Mouse (Mus musculus): ENCODE data around the gene Hs1bp3. TPM values are rescaled to one million over a fixed set of nuclear protein-coding genes. Genes with fewer than 3 reads are reported as not detected.

Hs1bp3 gene
- polyA plus RNA-seq, 1 experiment from 2014 or later: 14.9 TPM

DNA sequence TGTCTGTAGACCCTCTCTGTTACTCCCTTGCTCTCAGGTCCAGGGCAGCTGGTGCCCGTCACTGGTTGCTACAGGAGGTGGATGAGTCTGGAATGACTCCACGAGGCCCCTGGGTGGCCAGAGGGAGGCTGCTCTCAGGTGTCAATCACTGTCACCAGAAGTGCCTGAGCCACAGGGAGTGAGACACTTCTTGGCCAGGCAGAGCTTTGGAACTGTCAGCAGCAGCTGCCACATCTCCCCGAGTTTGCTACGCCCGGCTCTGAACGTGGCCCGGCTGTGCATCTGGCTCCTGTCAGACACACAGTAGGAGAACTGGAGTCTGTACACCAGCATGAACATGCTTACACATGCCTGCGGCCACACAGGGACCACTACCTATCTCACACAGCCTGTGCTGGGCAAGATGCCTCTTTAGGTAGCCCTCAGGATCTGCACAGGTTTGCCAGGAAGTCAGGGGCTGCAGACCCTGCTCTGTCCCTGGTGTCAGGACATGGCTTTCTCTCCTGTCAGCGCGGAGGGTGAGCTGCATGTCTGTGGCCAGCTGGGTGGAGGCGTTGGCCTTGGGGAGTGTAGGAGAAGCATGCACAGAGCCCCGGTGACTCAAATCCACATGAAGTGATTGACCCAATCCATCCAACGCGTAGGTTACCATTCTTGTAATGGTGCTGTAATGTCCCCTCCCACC is 18.4 kb downstream of the Hs1bp3 start:
- peak overlapping the region; percentile 58 for H3K27ac ChIP-seq (replicated peaks)
- H3K9me3 ChIP-seq (replicated peaks): no peaks in the 10 kb centered on the region
- H3K27me3 ChIP-seq (ENCODE audit: low read depth, poor library complexity, severe bottlenecking): no peaks in the 10 kb centered on the region
- WGBS: 83% methylated on average over 14 of the region's 14 CpGs
- peaks cover 31% of the 10 kb centered on the region for H3K36me3 ChIP-seq
- H3K4me3 ChIP-seq: no peak overlapping the region
- DNase-seq (ENCODE audit: low spot score): no peak
- H3K4me1 ChIP-seq: peaks cover 39% of the 10 kb centered on the region

DNA sequence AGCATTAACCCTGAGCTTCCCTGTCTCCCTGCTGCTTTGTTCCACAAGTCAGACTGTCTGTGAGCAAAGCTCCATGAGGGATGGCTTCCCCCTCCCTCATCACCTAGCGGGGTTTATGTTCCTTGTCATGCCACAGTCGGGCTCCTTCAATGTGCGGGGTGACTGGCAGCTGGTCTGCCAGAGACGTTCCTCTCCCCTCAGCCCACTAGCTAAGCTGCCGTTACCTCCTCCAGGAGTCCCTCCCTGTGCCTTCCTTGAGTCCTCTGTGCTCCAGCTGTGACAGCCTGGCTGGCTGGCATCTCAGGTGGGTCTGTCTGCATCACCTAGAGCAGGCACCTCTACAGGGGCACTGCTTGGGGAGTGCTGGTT is 18.9 kb downstream of the Hs1bp3 start:
- peaks cover 36% of the 10 kb centered on the region for H3K36me3 ChIP-seq
- peak overlapping the region; percentile 58 for H3K27ac ChIP-seq (replicated peaks)
- H3K9me3 ChIP-seq (replicated peaks): no peaks in the 10 kb centered on the region
- DNase-seq (ENCODE audit: low spot score): no peak
- H3K4me1 ChIP-seq: peaks cover 41% of the 10 kb centered on the region
- H3K4me3 ChIP-seq: no peak overlapping the region
- H3K27me3 ChIP-seq (ENCODE audit: low read depth, poor library complexity, severe bottlenecking): no peaks in the 10 kb centered on the region
- 73% methylated on average over 5 of the region's 5 CpGs for WGBS

DNA sequence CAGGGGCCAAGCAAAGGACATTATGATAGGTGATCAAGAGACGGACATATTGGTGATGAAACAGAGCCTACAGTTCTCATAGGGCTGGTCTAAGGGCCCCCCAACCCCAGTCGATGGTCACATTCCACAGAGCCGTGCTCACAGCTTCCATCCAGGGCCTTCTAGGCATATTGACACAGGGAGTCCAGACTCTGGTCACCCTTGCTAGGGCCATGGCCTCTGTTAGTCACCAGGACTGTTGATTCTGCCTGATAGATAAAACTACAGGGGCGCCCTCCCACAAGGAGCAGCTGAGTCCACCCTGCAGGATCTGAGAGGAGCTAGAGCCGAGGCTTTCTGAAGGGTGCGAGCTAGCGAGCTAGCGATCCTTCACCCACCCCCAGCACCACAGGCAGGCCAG is 20.4 kb downstream of the Hs1bp3 start:
- H3K27ac ChIP-seq (replicated peaks): 0 out of 2 replicates have a peak overlapping the region, but pooled peaks have one; percentile 13
- no peaks in the 10 kb centered on the region for H3K27me3 ChIP-seq (ENCODE audit: low read depth, poor library complexity, severe bottlenecking)
- WGBS: 92% methylated on average over 8 of the region's 8 CpGs
- no peak overlapping the region for H3K4me3 ChIP-seq
- DNase-seq (ENCODE audit: low spot score): no peak
- H3K36me3 ChIP-seq: peaks cover 38% of the 10 kb centered on the region
- H3K4me1 ChIP-seq: peaks cover 42% of the 10 kb centered on the region
- H3K9me3 ChIP-seq (replicated peaks): no peaks in the 10 kb centered on the region

DNA sequence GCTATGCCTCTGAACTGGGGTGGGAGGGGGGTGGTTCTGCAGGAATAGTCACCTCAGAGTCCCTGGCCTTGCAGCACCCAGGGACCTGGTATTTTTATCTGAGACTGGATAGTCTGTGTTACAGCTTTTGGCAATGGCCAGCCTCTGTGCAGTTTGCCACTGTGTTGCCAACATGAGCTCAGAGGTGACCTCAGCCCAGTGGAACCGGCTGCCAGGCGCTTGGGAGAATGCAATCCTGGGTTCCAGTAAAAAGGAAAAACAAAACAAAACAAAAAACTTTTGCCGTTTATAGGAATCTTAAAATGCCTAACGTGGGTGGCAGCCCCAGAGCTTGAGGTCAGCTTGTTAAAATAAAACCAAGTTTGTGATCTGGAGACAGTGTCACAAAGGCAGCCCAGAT is 21.0 kb downstream of the Hs1bp3 start:
- no peak overlapping the region for H3K4me3 ChIP-seq
- H3K36me3 ChIP-seq: peaks cover 31% of the 10 kb centered on the region
- H3K27ac ChIP-seq (replicated peaks): no peak overlapping the region
- H3K4me1 ChIP-seq: peaks cover 48% of the 10 kb centered on the region
- 89% methylated on average over 4 of the region's 4 CpGs for WGBS
- H3K9me3 ChIP-seq (replicated peaks): no peaks in the 10 kb centered on the region
- DNase-seq (ENCODE audit: low spot score): no peak
- no peaks in the 10 kb centered on the region for H3K27me3 ChIP-seq (ENCODE audit: low read depth, poor library complexity, severe bottlenecking)

DNA sequence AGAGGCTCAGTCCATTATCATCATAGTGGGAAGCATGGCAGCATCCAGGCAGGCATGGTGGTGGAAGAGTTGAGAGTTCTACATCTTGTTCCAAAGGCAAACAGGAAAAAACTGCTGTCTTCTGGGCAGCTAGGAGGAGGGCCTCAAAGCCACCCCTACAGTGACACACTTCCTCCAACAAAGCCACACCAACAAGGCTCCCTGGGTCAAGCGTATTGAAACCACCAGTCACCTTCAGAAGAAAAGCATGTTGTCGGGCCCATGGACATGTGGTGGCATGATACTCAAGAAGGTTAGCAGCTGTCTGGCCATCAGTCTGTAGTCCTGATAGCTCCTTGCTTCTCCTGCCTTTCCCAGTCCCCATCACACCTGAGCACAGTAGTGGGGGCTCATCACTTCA is 22.3 kb downstream of the Hs1bp3 start:
- Histone ChIP-seq H3K36me3 (peaks cover 25% of the 10 kb centered on the region), H3K27me3 (ENCODE audit: low read depth, poor library complexity, severe bottlenecking) (no peaks in the 10 kb centered on the region), H3K27ac (replicated peaks) (no peak overlapping the region), H3K4me1 (peaks cover 61% of the 10 kb centered on the region), H3K4me3 (no peak overlapping the region), H3K9me3 (replicated peaks) (no peaks in the 10 kb centered on the region)
- WGBS: 94% methylated on average over 2 of the region's 2 CpGs
- DNase-seq (ENCODE audit: low spot score): no peak

DNA sequence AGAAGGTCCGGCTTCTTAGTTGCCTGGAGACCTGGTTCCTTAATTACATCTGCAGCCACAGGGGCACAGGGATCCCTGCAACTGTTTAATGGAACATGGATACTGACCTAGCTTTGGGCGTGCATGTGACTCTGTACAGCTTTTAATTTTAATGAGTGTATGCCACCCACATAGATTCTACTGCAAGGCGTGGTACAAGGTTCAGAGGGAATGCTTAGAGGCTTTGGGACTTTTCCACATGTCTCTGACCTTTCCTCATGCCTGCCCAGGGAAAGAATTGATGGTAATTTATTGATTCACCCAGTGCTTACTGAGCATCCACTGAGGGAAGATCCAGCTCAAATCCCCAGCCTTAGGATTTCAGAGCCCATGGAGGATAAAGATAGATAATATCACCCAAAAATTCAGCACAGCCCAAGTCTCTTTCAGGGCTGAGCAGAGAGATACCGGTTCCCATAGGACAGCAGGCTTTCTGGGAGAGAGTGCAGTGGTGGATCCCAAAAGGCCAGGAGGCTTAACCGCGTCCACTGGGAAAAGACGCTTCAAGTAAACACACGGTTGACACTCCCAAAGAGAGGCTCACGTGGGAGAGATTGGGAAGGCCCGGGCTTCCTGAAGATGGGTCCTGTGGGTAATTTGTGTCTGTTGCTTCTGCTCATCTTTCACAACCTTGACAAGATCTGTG is 23.5 kb downstream of the Hs1bp3 start:
- Histone ChIP-seq H3K4me1 (peaks cover 55% of the 10 kb centered on the region), H3K9me3 (replicated peaks) (no peaks in the 10 kb centered on the region), H3K4me3 (no peak overlapping the region), H3K27ac (replicated peaks) (peak overlapping the region; percentile 49; the same call in 1 of the 2 replicates), H3K36me3 (peaks cover 28% of the 10 kb centered on the region), H3K27me3 (ENCODE audit: low read depth, poor library complexity, severe bottlenecking) (no peaks in the 10 kb centered on the region)
- WGBS: 89% methylated on average over 10 of the region's 10 CpGs
- DNase-seq (ENCODE audit: low spot score): no peak

DNA sequence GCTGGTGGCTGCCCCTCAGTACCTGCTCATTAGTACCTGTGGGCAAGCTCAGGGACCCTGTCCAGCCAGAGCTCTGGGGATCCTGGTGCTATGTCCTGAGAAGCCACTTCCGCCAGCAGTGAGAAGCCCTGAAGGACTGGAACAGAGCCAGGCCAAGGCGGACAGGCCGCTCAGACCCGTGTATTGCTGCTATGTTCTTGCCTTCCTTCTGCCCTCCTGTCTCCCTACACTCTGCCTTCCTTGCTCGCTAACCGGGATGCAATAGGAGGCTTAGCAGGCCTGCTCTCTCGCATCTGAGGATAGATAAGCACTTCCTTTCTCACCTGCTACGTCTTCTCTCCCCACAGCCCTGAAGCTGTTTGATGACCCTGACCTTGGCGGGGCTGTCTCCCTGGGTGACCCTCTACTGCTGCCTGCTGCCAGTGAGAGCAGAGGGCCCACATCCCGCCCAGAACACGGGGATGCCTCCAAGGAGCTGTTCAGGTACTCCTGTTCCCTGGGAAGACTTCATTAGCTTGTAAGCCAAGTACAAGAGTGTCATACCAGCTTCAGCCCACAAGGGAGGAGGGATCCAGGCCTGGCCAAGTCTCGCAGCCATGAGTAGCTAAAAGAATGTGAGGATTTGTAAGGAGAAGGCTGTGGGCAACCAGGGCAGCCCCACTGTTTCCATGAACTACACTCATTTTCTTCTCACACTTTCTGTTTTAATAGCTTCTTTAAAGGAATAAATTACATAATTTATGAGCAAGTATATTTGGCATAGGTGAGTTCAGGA is 24.2 kb downstream of the Hs1bp3 start:
- H3K27ac ChIP-seq (replicated peaks): peak overlapping the region; percentile 49; the same call in 1 of the 2 replicates

DNA sequence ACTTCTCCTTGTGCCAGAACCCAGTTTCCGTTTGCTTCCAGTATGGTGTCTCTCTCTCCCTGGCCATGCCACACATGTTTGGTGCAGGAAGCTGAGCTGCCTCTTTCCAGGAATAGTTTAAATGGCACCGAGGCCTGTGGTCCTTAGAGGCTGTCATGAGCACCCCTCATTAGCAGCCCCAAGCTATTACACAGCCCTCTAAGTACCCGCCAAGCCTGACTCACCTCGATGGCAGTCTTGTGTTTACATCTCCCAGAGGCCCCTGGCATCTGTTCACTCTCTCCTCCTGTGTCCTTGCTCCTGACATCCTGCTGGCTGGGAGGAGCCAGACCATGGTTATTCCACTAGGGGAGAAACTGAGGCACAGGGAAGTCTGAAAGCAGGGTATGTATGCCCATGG is 25.3 kb downstream of the Hs1bp3 start:
- Histone ChIP-seq H3K27me3 (ENCODE audit: low read depth, poor library complexity, severe bottlenecking) (no peaks in the 10 kb centered on the region), H3K36me3 (peaks cover 42% of the 10 kb centered on the region), H3K9me3 (replicated peaks) (no peaks in the 10 kb centered on the region), H3K4me1 (peaks cover 44% of the 10 kb centered on the region), H3K4me3 (no peak overlapping the region), H3K27ac (replicated peaks) (peak overlapping the region; percentile 81)
- no peak for DNase-seq (ENCODE audit: low spot score)
- WGBS: 81% methylated on average over 4 of the region's 4 CpGs

More for the DNA sequence above, 24.2 kb downstream of the Hs1bp3 start:
- peaks cover 48% of the 10 kb centered on the region for H3K4me1 ChIP-seq
- H3K36me3 ChIP-seq: peaks cover 33% of the 10 kb centered on the region
- WGBS: 86% methylated on average over 12 of the region's 12 CpGs
- no peak for DNase-seq (ENCODE audit: low spot score)
- no peaks in the 10 kb centered on the region for H3K9me3 ChIP-seq (replicated peaks)
- no peak overlapping the region for H3K4me3 ChIP-seq
- no peaks in the 10 kb centered on the region for H3K27me3 ChIP-seq (ENCODE audit: low read depth, poor library complexity, severe bottlenecking)

DNA sequence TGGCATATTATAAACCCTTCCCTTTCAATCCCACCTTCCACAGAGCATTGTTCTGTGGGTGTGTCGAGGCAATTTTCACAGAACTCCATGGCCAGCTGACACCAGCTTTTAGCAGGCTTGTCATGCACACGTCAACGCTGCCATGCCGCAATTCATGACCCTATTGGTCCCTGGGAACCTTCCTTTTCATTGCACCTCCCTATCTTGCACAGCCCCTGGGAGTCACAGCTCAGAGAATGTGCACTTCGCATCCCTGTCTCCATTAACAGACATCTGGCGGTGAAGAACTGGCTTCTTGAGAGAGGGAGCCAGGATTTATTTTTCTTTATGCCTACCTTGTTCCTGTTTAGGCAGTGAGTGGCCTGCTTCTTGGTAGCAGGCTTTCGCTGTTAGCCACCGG is 25.7 kb downstream of the Hs1bp3 start:
- Histone ChIP-seq H3K9me3 (replicated peaks) (no peaks in the 10 kb centered on the region), H3K27ac (replicated peaks) (peak overlapping the region; percentile 81), H3K27me3 (ENCODE audit: low read depth, poor library complexity, severe bottlenecking) (no peaks in the 10 kb centered on the region), H3K4me1 (peaks cover 41% of the 10 kb centered on the region), H3K36me3 (peaks cover 42% of the 10 kb centered on the region), H3K4me3 (no peak overlapping the region)
- WGBS: 77% methylated on average over 8 of the region's 8 CpGs
- DNase-seq (ENCODE audit: low spot score): no peak

DNA sequence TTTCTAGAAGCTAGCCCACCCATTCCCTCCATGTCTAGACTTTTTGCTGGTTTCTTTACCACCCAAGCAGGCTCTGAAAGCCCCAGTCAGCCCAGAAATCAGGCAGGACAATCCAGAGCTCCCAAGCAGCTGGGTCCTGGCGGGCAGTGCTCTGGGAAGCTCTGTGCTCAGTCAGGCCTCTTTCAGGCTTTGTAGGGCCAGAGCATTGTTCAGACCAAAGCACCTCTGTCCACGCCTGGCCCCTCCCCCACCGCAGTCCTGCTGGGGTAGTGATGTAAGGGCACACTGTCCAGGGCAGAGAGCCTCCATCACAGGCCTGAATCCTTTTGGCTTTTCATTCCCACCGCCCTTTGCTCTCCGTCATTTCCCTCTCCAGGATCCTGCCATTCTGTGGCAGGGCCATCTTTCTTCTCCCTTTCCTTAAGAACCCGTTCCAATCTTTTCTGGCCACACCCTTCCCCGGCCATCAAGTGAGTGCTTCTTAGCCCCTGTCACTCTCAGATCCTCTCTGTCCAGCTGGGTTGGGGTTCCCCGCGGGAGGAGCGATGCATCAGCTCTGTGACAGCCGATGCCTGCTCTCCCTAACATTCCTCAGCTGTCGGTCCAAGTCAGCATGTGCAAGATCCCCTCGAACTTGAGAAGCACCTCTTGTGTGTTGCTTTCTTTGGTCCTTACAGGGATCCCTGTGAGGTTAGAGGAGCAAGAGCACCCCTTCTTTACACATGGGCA is 26.5 kb downstream of the Hs1bp3 start:
- peaks cover 42% of the 10 kb centered on the region for H3K36me3 ChIP-seq
- no peak overlapping the region for H3K4me3 ChIP-seq
- H3K27ac ChIP-seq (replicated peaks): peak overlapping the region; percentile 81
- no peaks in the 10 kb centered on the region for H3K27me3 ChIP-seq (ENCODE audit: low read depth, poor library complexity, severe bottlenecking)
- 32% methylated on average over 13 of the region's 13 CpGs for WGBS
- no peaks in the 10 kb centered on the region for H3K9me3 ChIP-seq (replicated peaks)
- H3K4me1 ChIP-seq: peaks cover 41% of the 10 kb centered on the region
- peak; percentile 77 for DNase-seq (ENCODE audit: low spot score)

DNA sequence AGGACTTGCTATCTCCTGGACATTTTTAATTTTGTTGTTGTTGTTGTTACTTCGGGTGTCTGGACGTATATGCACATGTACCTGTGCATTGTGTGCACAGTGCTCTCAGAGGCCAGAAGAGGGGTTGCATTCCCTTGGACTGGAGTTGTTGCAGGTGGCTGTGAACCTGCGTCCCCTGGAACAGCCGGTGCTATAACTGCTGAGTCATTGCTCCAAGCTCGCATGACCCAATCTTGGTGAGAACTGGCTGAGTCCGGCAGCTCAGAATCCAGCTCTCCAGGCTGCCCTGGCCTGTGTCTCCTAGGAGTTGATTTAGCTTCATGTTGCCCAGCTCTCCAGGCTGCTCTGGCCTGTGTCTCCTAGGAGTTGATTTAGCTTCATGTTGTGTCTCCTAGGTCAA is 27.8 kb downstream of the Hs1bp3 start:
- H3K9me3 ChIP-seq (replicated peaks): no peaks in the 10 kb centered on the region
- H3K4me1 ChIP-seq: peaks cover 41% of the 10 kb centered on the region
- H3K4me3 ChIP-seq: no peak overlapping the region
- peaks cover 37% of the 10 kb centered on the region for H3K36me3 ChIP-seq
- 94% methylated on average over 6 of the region's 6 CpGs for WGBS
- no peak overlapping the region for H3K27ac ChIP-seq (replicated peaks)
- no peak for DNase-seq (ENCODE audit: low spot score)
- no peaks in the 10 kb centered on the region for H3K27me3 ChIP-seq (ENCODE audit: low read depth, poor library complexity, severe bottlenecking)

DNA sequence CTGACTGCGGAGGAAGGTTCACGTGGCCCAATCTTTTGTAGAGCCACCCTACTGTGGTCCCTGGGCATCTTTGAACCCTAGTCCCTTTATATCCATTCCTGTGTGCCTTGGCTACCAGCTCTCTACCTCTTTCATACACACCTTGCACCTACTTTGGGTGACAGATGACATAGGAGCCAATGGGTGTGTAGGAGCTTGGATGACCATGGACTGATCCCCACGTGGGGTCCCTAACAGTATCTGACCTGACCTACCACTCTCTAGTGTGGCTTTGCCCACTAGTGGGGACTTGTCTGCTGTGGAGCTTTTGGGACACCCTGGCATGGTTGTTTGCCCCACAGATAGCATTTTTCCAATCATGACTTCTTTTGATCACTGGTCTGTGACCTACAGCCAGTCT is 30.1 kb downstream of the Hs1bp3 start:
- Histone ChIP-seq H3K4me1 (peaks cover 33% of the 10 kb centered on the region), H3K4me3 (no peak overlapping the region), H3K27ac (replicated peaks) (no peak overlapping the region), H3K36me3 (peaks cover 19% of the 10 kb centered on the region), H3K9me3 (replicated peaks) (no peaks in the 10 kb centered on the region), H3K27me3 (ENCODE audit: low read depth, poor library complexity, severe bottlenecking) (no peaks in the 10 kb centered on the region)
- WGBS: 93% methylated on average over 3 of the region's 3 CpGs
- DNase-seq (ENCODE audit: low spot score): no peak
